Mouse (Mus musculus) stomach, embryonic 14.5 days (tissue): Measurements from ENCODE around the gene Olfr1359. TPM values are rescaled to one million over a fixed set of nuclear protein-coding genes. Genes with fewer than 3 reads are reported as not detected.
"Not testable (repeated sequence)": the region's sequence is repeated elsewhere in the genome, so short reads cannot be mapped to it uniquely, and the experiment has no call there.

ENCODE experiments used
- ATAC-seq: fragments of 200-750 bp; cut with Nextera tagmentation; 2 replicates; pipeline ENCODE4 v1.8.0; 2017; ENCODE audit warnings: low read depth, moderate TSS enrichment; ENCODE audit not compliant: insufficient number of reproducible peaks, insufficient read depth, low FRiP score
- H3K27ac ChIP-seq: fragments of 300-500 bp; sonication (generic); 2 replicates; pipeline ENCODE4 v1.5.1; 2014; ENCODE audit warnings: mild to moderate bottlenecking, low read length, moderate library complexity, mixed read lengths
- H3K27me3 ChIP-seq: fragments of 300-500 bp; sonication (generic); 2 replicates; pipeline ENCODE4 v1.6.1; 2014; ENCODE audit warnings: low read length, control low read depth, mixed read lengths; ENCODE audit not compliant: control insufficient read depth, insufficient read depth
- H3K36me3 ChIP-seq: fragments of 300-500 bp; sonication (generic); 2 replicates; pipeline ENCODE4 v1.6.1; 2014; ENCODE audit warnings: mild to moderate bottlenecking, control low read depth, low read length, moderate library complexity, mixed read lengths; ENCODE audit not compliant: control insufficient read depth, insufficient read depth
- H3K4me1 ChIP-seq: fragments of 300-500 bp; sonication (generic); 2 replicates; pipeline ENCODE4 v1.6.1; 2014; ENCODE audit warnings: low read length, control low read depth, mixed read lengths; ENCODE audit not compliant: control insufficient read depth, insufficient read depth
- H3K4me2 ChIP-seq: fragments of 300-500 bp; sonication (generic); replicated peaks from 2 replicates; pipeline ENCODE4 v1.6.1; 2014; ENCODE audit warnings: low read depth, low read length, control low read depth
- H3K4me3 ChIP-seq: fragments of 300-500 bp; sonication (generic); 2 replicates; pipeline ENCODE4 v1.5.1; 2014; ENCODE audit warnings: low read depth, low read length, control low read depth
- H3K9ac ChIP-seq: fragments of 300-500 bp; sonication (generic); replicated peaks from 2 replicates; pipeline ENCODE4 v1.6.1; 2014; ENCODE audit warnings: low read depth, mild to moderate bottlenecking, control low read depth, low read length, moderate library complexity, mixed read lengths
- H3K9me3 ChIP-seq: fragments of 300-500 bp; sonication (generic); 2 replicates; pipeline ENCODE4 v1.6.1; 2016; ENCODE audit warnings: low read depth, low read length, control low read depth; ENCODE audit not compliant: control insufficient read depth
- WGBS: fragments of 180-500 bp; shearing (Covaris S2); extraction: QIAGEN DNeasy Blood & Tissue Kit; methylation state at CpG from one replicate; pipeline ENCODE4 v1.1.7; 2014; 5-methylcytosine and 5-hydroxymethylcytosine counted together
- polyA plus RNA-seq: library from polyadenylated mRNA; unstranded; fragments of >200 nt; fragmentation: Nextera tagmentation; extraction: Ambion mirVana; gene quantifications from 2 replicates; pipeline ENCODE4 v1.2.1, GENCODE M21; 2014

Olfr1359 gene
- polyA plus RNA-seq, 1 experiment from 2014 or later = not detected

GRCm38 (mm10) chr13:21734906-21735767 is 37.2 kb downstream of the Olfr1359 start, which contains the start of gene Hist1h4j:
Hist1h4j (plus strand) TSS chr13:21735064.
- not testable (repeated sequence) for H3K27me3 ChIP-seq, H3K4me1 ChIP-seq, H3K36me3 ChIP-seq, H3K9me3 ChIP-seq
- Histone ChIP-seq H3K9ac (peak within 1 kb of the TSS; percentile 61), H3K4me2 (peak within 1 kb of the TSS; percentile 61), H3K27ac (peak within 1 kb of the TSS; percentile 98), H3K4me3 (peak within 1 kb of the TSS; percentile 43)
- ATAC-seq = peak; percentile 92
- WGBS = 1% methylated on average over 39 of the region's 56 CpGs

DNA sequence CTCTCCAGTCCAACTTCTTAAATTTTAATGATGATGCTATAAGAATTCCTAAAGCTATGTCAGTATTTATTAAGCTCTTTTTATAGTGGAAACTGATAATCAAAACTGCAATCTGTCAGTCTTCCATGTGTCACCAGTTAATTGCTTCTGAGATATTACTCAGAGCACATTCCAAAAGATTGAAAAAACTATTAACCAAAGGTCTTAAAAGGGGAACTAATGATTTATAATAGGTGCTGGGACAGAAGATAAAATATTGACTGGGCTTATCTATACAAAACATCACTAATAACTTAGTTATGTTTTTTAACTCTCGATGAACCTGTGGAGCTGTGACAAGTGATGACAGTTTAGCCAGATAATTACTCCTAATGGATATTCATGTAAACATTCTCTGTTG is 47.1 kb downstream of the Olfr1359 start:
- H3K9ac ChIP-seq = no peak overlapping the region
- H3K4me1 ChIP-seq = peaks cover 3% of the 10 kb centered on the region; the same call in 1 of the 2 replicates
- ATAC-seq = no peak
- no peak overlapping the region for H3K4me2 ChIP-seq
- no peak overlapping the region for H3K4me3 ChIP-seq
- H3K9me3 ChIP-seq = no peaks in the 10 kb centered on the region
- H3K27me3 ChIP-seq = no peaks in the 10 kb centered on the region
- H3K27ac ChIP-seq = no peak overlapping the region
- 25% methylated on average over 1 of the region's 1 CpGs for WGBS
- no peaks in the 10 kb centered on the region for H3K36me3 ChIP-seq

GRCm38 (mm10) chr13:21749387-21750158 is 51.7 kb downstream of the Olfr1359 start:
- no peak for ATAC-seq
- Histone ChIP-seq H3K9me3 (no peaks in the 10 kb centered on the region), H3K36me3 (no peaks in the 10 kb centered on the region), H3K4me1 (peaks cover 11% of the 10 kb centered on the region; the same call in 1 of the 2 replicates), H3K27ac (peak overlapping the region; percentile 79), H3K9ac (peak overlapping the region; percentile 52), H3K27me3 (no peaks in the 10 kb centered on the region), H3K4me2 (peak overlapping the region; percentile 57), H3K4me3 (peak overlapping the region; percentile 40)
- WGBS = 4% methylated on average over 5 of the region's 5 CpGs

- H3K4me1 ChIP-seq = peaks cover 11% of the 10 kb centered on the region; the same call in 1 of the 2 replicates
- peak within 1 kb of the TSS; percentile 52 for H3K9ac ChIP-seq
- not testable (repeated sequence) for H3K27me3 ChIP-seq, H3K36me3 ChIP-seq, H3K9me3 ChIP-seq
- peak; percentile 85 for ATAC-seq
- peak within 1 kb of the TSS; percentile 40 for H3K4me3 ChIP-seq
- H3K4me2 ChIP-seq = peak within 1 kb of the TSS; percentile 57
- H3K27ac ChIP-seq = peak within 1 kb of the TSS; percentile 97
- WGBS = under 1% methylated on average over 40 of the region's 56 CpGs
Measured at GRCm38 (mm10) chr13:21750159-21751017, 52.5 kb downstream of the Olfr1359 start, which contains the start of gene Hist1h4k. Hist1h4k (minus strand) TSS chr13:21750505.

DNA sequence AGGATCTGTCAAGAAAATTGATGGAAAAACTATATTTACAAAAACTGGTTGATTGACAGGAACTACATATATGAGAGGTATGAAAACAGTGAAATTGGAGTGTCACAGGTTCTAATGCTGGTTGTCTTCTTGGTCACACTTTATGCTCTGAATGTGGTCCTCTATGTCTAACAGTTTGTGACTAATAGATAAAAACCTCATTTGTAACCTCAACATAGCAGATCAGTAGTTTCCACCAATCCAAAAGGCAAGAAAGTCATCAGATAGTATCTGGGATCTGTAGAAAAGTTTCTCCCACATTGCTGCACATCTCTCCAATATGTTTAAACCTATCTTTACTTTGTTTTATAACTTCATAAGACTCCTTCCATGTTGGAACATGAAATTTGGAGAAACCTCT is 53.5 kb downstream of the Olfr1359 start:
- Histone ChIP-seq H3K4me1 (peaks cover 11% of the 10 kb centered on the region; the same call in 1 of the 2 replicates), H3K9me3 (no peaks in the 10 kb centered on the region), H3K36me3 (no peaks in the 10 kb centered on the region), H3K27ac (peak overlapping the region; percentile 91; the same call in 1 of the 2 replicates), H3K9ac (no peak overlapping the region), H3K4me3 (no peak overlapping the region), H3K4me2 (no peak overlapping the region), H3K27me3 (no peaks in the 10 kb centered on the region)
- no peak for ATAC-seq

DNA sequence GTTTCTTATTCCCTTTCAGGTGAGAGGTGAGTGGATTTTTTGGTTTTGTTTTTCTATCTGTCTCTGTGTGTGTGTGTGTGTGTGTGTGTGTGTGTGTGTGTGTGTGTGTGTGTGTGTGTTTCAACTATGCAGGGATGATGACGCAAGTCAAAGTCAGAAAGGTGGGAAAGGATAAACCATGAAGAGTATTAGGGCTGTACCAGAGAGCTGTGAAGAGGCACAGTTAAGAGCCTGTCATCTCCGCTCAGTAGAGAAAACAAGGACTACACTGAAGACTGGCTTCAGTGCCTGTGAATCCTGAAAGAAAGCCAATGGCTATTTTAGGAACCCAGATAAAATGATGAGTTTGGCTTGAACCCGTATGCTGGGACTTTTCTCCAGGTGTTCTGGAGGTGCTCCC is 53.9 kb downstream of the Olfr1359 start:
- no peak overlapping the region for H3K9ac ChIP-seq
- peaks cover 11% of the 10 kb centered on the region; the same call in 1 of the 2 replicates for H3K4me1 ChIP-seq
- no peak overlapping the region for H3K4me2 ChIP-seq
- H3K4me3 ChIP-seq = no peak overlapping the region
- H3K27me3 ChIP-seq = no peaks in the 10 kb centered on the region
- no peak for ATAC-seq
- 58% methylated on average over 3 of the region's 3 CpGs for WGBS
- H3K9me3 ChIP-seq = no peaks in the 10 kb centered on the region
- no peaks in the 10 kb centered on the region for H3K36me3 ChIP-seq
- peak overlapping the region; percentile 91; the same call in 1 of the 2 replicates for H3K27ac ChIP-seq

GRCm38 (mm10) chr13:21752356-21752755 is 54.4 kb downstream of the Olfr1359 start:
- Histone ChIP-seq H3K9me3 (no peaks in the 10 kb centered on the region), H3K27ac (peak overlapping the region; percentile 91; the same call in 1 of the 2 replicates), H3K36me3 (no peaks in the 10 kb centered on the region), H3K4me1 (peaks cover 11% of the 10 kb centered on the region; the same call in 1 of the 2 replicates), H3K4me3 (peak overlapping the region; percentile 2; the same call in 1 of the 2 replicates), H3K27me3 (no peaks in the 10 kb centered on the region), H3K4me2 (peak overlapping the region; percentile 62), H3K9ac (0 out of 2 replicates have a peak overlapping the region, but pooled peaks have one; percentile 10)
- no peak for ATAC-seq
- WGBS = 23% methylated on average over 3 of the region's 3 CpGs
